Mouse (Mus musculus) embryonic facial prominence, embryonic 12.5 days (tissue): Measurements from ENCODE around the gene Tshz2. TPM values are rescaled to one million over a fixed set of nuclear protein-coding genes. Genes with fewer than 3 reads are reported as not detected.

Source experiments
- ATAC-seq: fragments of 200-750 bp; cut with Nextera tagmentation; 2 replicates; pipeline ENCODE4 v1.8.0; 2017; ENCODE audit not compliant: insufficient number of reproducible peaks, insufficient read depth, low FRiP score, low TSS enrichment
- H3K27ac ChIP-seq: fragments of 300-500 bp; sonication (generic); 2 replicates; pipeline ENCODE4 v1.5.1; 2016; ENCODE audit warnings: mild to moderate bottlenecking
- H3K27me3 ChIP-seq: fragments of 300-500 bp; sonication (generic); 2 replicates; pipeline ENCODE4 v1.6.1; 2016; ENCODE audit warnings: mild to moderate bottlenecking, moderate library complexity
- H3K36me3 ChIP-seq: fragments of 300-500 bp; sonication (generic); 2 replicates; pipeline ENCODE4 v1.6.1; 2016; ENCODE audit warnings: mild to moderate bottlenecking
- H3K4me1 ChIP-seq: fragments of 300-500 bp; sonication (generic); 2 replicates; pipeline ENCODE4 v1.6.1; 2016
- H3K4me2 ChIP-seq: fragments of 300-500 bp; sonication (generic); replicated peaks from 2 replicates; pipeline ENCODE4 v1.6.1; 2016; ENCODE audit warnings: mild to moderate bottlenecking, moderate library complexity
- H3K4me3 ChIP-seq: fragments of 300-500 bp; sonication (generic); 2 replicates; pipeline ENCODE4 v1.5.1; 2016; ENCODE audit warnings: mild to moderate bottlenecking
- H3K9ac ChIP-seq: fragments of 300-500 bp; sonication (generic); 2 replicates; pipeline ENCODE4 v1.6.1; 2016; ENCODE audit warnings: mild to moderate bottlenecking, moderate library complexity
- H3K9me3 ChIP-seq: fragments of 300-500 bp; sonication (generic); 2 replicates; pipeline ENCODE4 v1.6.1; 2016; ENCODE audit warnings: mild to moderate bottlenecking, moderate library complexity
- WGBS: fragments of 180-500 bp; shearing (Covaris S2); methylation state at CpG from one replicate; pipeline ENCODE4 v1.1.7; 2016; 5-methylcytosine and 5-hydroxymethylcytosine counted together
- polyA plus RNA-seq: library from polyadenylated mRNA; unstranded; fragments of >200 nt; fragmentation: Nextera tagmentation; extraction: Ambion mirVana; gene quantifications from 2 replicates; pipeline ENCODE4 v1.2.1, GENCODE M21; 2016

The Tshz2 gene
- polyA plus RNA-seq, 1 experiment from 2014 or later: 9.1 TPM

- WGBS: 89% methylated on average over 4 of the region's 4 CpGs
- Histone ChIP-seq H3K4me1 (no peaks in the 10 kb centered on the region), H3K4me3 (no peak overlapping the region), H3K9me3 (no peaks in the 10 kb centered on the region), H3K27me3 (no peaks in the 10 kb centered on the region), H3K27ac (no peak overlapping the region), H3K4me2 (no peak overlapping the region), H3K36me3 (no peaks in the 10 kb centered on the region), H3K9ac (no peak overlapping the region)
- no peak for ATAC-seq
Observed at GRCm38 (mm10) chr2:169599591-169599990, 33.2 kb upstream of the Tshz2 start.

- 60% methylated on average over 6 of the region's 6 CpGs for WGBS
- H3K9ac ChIP-seq: no peak overlapping the region
- no peak for ATAC-seq
- H3K36me3 ChIP-seq: no peaks in the 10 kb centered on the region
- H3K27me3 ChIP-seq: no peaks in the 10 kb centered on the region
- no peaks in the 10 kb centered on the region for H3K4me1 ChIP-seq
- H3K4me3 ChIP-seq: no peak overlapping the region
- H3K4me2 ChIP-seq: no peak overlapping the region
- H3K9me3 ChIP-seq: no peaks in the 10 kb centered on the region
- no peak overlapping the region for H3K27ac ChIP-seq
Observed at GRCm38 (mm10) chr2:169600163-169600562, 32.6 kb upstream of the Tshz2 start.

- no peak overlapping the region for H3K4me3 ChIP-seq
- H3K9me3 ChIP-seq: no peaks in the 10 kb centered on the region
- H3K9ac ChIP-seq: no peak overlapping the region
- H3K36me3 ChIP-seq: no peaks in the 10 kb centered on the region
- no peaks in the 10 kb centered on the region for H3K27me3 ChIP-seq
- peaks cover 22% of the 10 kb centered on the region for H3K4me1 ChIP-seq
- H3K4me2 ChIP-seq: no peak overlapping the region
- WGBS: 80% methylated on average over 13 of the region's 13 CpGs
- no peak overlapping the region for H3K27ac ChIP-seq
- no peak for ATAC-seq
Observed at GRCm38 (mm10) chr2:169606901-169607678, 25.7 kb upstream of the Tshz2 start.

GRCm38 (mm10) chr2:169607787-169608186, 25.0 kb upstream of the Tshz2 start:
- Histone ChIP-seq H3K4me2 (no peak overlapping the region), H3K9me3 (no peaks in the 10 kb centered on the region), H3K4me1 (peaks cover 22% of the 10 kb centered on the region), H3K36me3 (no peaks in the 10 kb centered on the region), H3K4me3 (no peak overlapping the region), H3K27ac (no peak overlapping the region), H3K27me3 (no peaks in the 10 kb centered on the region), H3K9ac (no peak overlapping the region)
- no peak for ATAC-seq
- 35% methylated on average over 2 of the region's 2 CpGs for WGBS

- Histone ChIP-seq H3K27me3 (no peaks in the 10 kb centered on the region), H3K9ac (no peak overlapping the region), H3K4me3 (no peak overlapping the region), H3K36me3 (no peaks in the 10 kb centered on the region), H3K4me1 (peaks cover 22% of the 10 kb centered on the region), H3K27ac (no peak overlapping the region), H3K4me2 (no peak overlapping the region), H3K9me3 (no peaks in the 10 kb centered on the region)
- no peak for ATAC-seq
- WGBS: 25% methylated on average over 13 of the region's 13 CpGs
Observed at GRCm38 (mm10) chr2:169609956-169610355, 22.9 kb upstream of the Tshz2 start.

GRCm38 (mm10) chr2:169610882-169611281, 21.9 kb upstream of the Tshz2 start:
- no peak for ATAC-seq
- Histone ChIP-seq H3K36me3 (no peaks in the 10 kb centered on the region), H3K4me2 (no peak overlapping the region), H3K9ac (no peak overlapping the region), H3K9me3 (no peaks in the 10 kb centered on the region), H3K27me3 (no peaks in the 10 kb centered on the region), H3K4me1 (peaks cover 22% of the 10 kb centered on the region), H3K4me3 (no peak overlapping the region), H3K27ac (no peak overlapping the region)
- 66% methylated on average over 8 of the region's 8 CpGs for WGBS

GRCm38 (mm10) chr2:169611557-169611956, 21.3 kb upstream of the Tshz2 start:
- Histone ChIP-seq H3K4me3 (no peak overlapping the region), H3K4me1 (peaks cover 22% of the 10 kb centered on the region), H3K36me3 (no peaks in the 10 kb centered on the region), H3K9me3 (no peaks in the 10 kb centered on the region), H3K4me2 (peak overlapping the region; percentile 9; the same call in 1 of the 2 replicates), H3K27me3 (no peaks in the 10 kb centered on the region), H3K9ac (no peak overlapping the region), H3K27ac (no peak overlapping the region)
- 17% methylated on average over 7 of the region's 7 CpGs for WGBS
- ATAC-seq: 0 out of 2 replicates have a peak, but pooled peaks have one; percentile 10

- no peak for ATAC-seq
- no peak overlapping the region for H3K27ac ChIP-seq
- H3K9ac ChIP-seq: no peak overlapping the region
- H3K9me3 ChIP-seq: no peaks in the 10 kb centered on the region
- no peaks in the 10 kb centered on the region for H3K36me3 ChIP-seq
- no peaks in the 10 kb centered on the region for H3K27me3 ChIP-seq
- H3K4me1 ChIP-seq: peaks cover 16% of the 10 kb centered on the region
- H3K4me2 ChIP-seq: no peak overlapping the region
- H3K4me3 ChIP-seq: no peak overlapping the region
- WGBS: 53% methylated on average over 4 of the region's 4 CpGs
Observed at GRCm38 (mm10) chr2:169614683-169615082, 18.1 kb upstream of the Tshz2 start.

- H3K27ac ChIP-seq: no peak overlapping the region
- no peaks in the 10 kb centered on the region for H3K27me3 ChIP-seq
- H3K4me3 ChIP-seq: no peak overlapping the region
- no peaks in the 10 kb centered on the region for H3K36me3 ChIP-seq
- ATAC-seq: no peak
- peaks cover 9% of the 10 kb centered on the region; the same call in 1 of the 2 replicates for H3K4me1 ChIP-seq
- H3K9me3 ChIP-seq: no peaks in the 10 kb centered on the region
- H3K9ac ChIP-seq: no peak overlapping the region
- H3K4me2 ChIP-seq: no peak overlapping the region
- 81% methylated on average over 6 of the region's 6 CpGs for WGBS
Observed at GRCm38 (mm10) chr2:169615998-169616397, 16.8 kb upstream of the Tshz2 start.

- H3K9ac ChIP-seq: no peak overlapping the region
- WGBS: 51% methylated on average over 15 of the region's 15 CpGs
Observed at GRCm38 (mm10) chr2:169621201-169621710, 11.6 kb upstream of the Tshz2 start.

GRCm38 (mm10) chr2:169630070-169630469, 2.7 kb upstream of the Tshz2 start:
- H3K4me1 ChIP-seq: peaks cover 7% of the 10 kb centered on the region; the same call in 1 of the 2 replicates
- no peaks in the 10 kb centered on the region for H3K9me3 ChIP-seq
- no peak overlapping the region for H3K27ac ChIP-seq
- no peak for ATAC-seq
- 81% methylated on average over 3 of the region's 3 CpGs for WGBS
- H3K4me3 ChIP-seq: no peak overlapping the region
- H3K27me3 ChIP-seq: no peaks in the 10 kb centered on the region
- no peak overlapping the region for H3K4me2 ChIP-seq
- H3K9ac ChIP-seq: no peak overlapping the region
- no peaks in the 10 kb centered on the region for H3K36me3 ChIP-seq

More at GRCm38 (mm10) chr2:169621201-169621710, 11.6 kb upstream of the Tshz2 start:
- no peaks in the 10 kb centered on the region for H3K36me3 ChIP-seq
- H3K27me3 ChIP-seq: no peaks in the 10 kb centered on the region; the same call in 1 of the 2 replicates
- no peak overlapping the region for H3K4me3 ChIP-seq
- no peaks in the 10 kb centered on the region for H3K4me1 ChIP-seq
- no peak for ATAC-seq
- no peak overlapping the region for H3K27ac ChIP-seq
- no peaks in the 10 kb centered on the region for H3K9me3 ChIP-seq
- 0 out of 2 replicates have a peak overlapping the region, but pooled peaks have one; percentile 5 for H3K4me2 ChIP-seq
